Mouse (Mus musculus): ENCODE results near the gene Il27. TPM values are rescaled to one million over a fixed set of nuclear protein-coding genes. Genes with fewer than 3 reads are reported as not detected.
A peak's percentile ranks its signal among the peaks of the same experiment; 100 is the strongest.

Gene Il27
- polyA plus RNA-seq (2012; rRNA removed): 0.13 TPM in 1 of 2 replicates, not detected in the other

DNA sequence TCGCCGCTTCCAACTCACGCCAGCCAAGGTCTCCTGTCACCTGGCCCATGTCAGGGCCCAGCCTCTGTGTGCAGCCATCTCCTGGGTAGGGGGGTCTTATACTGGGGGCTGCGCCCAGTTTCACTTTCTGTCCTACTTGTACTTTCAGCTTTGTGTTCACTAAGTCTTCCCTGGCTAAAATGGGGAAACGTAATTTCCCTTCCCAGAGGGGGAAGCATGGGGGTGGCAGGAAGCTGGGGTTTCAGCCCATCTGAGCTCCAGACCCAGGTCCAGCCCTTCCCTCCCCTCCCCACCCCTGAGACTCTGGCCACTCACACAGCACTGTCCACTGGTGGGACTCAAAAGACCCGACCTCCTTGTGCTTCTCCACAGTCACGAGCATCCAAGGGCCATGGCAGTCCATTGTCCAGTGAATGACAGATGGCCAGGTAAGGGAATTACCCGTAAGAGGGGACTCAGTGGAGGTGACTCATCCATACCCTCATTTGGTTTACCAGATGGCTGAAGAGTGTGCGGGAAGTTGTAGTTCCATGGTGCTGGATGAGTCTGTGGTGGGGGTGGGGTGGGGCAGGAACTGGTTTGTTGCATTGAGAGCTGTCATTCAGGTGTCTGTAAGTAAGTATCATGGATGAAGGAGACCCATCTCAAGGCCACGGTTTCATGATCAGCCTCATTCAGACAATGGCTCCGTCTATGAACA, at the start of gene Il27:
Gene Il27 (minus strand): TSS at position 80 of the 700 bp plus-strand sequence.
- DNase-seq (ENCODE audit: extremely low spot score in 1 of 2, low spot score in 1 of 2): no peak

- DNase-seq (ENCODE audit: extremely low spot score in 1 of 2, low spot score in 1 of 2): no peak
Measured at GRCm38 (mm10) chr7:126644345-126644744, 49.6 kb upstream of the Il27 start.

DNA sequence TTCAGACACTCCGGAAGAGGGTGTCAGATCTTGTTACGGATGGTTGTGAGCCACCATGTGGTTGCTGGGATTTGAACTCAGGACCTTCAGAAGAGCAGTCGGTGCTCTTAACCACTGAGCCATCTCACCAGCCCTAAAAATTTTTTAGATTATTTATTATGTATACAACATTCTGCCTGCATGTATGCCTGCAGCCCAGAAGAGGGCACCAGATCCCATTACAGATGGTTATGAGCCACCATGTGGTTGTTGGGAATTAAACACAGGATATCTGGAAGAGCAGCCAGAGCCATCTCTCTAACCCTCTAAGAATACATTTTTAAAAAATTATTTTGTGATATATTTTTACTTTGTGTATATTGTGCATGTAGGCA, 48.5 kb upstream of the Il27 start:
- DNase-seq (ENCODE audit: extremely low spot score in 1 of 2, low spot score in 1 of 2): peak in 1 of 2 experiments; percentile 56

- no peak for DNase-seq (ENCODE audit: extremely low spot score in 1 of 2, low spot score in 1 of 2)
Measured at GRCm38 (mm10) chr7:126642545-126643243, 48.0 kb upstream of the Il27 start.

DNA sequence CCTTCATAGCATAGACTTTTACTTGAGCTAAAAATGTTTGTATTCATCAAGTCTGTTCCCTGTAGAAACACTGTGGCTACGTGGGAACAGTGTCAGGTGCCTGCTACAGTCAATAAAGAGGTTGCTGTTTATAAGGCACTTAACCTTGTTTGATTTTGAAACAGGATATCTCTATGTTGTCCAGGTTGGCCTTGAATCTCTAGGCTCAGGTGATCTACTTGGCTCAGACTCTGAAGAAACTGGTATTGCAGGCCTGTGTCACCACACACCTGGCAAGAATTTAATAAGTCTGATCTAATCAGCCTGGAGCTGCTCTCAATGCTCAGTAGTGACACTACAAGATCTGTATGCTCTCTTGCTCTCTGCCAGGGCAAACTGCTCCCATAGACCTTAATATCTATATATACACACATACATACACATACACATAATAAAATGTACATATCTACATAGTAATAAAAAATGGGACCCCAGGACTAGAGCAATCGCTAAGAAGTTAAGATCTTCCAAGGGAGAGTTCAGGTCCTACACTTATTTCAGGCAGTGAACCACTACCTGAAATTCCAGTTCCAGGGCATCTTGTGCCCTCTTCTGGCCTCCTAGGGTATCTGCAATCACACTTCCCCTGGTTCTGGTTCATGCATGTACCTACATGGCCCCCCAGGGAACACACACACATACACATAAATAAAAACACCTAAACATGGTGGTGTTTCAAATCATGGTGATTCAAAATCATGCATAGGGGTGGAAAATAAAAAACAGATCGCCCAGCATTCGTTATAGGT, 42.2 kb upstream of the Il27 start:
- DNase-seq (ENCODE audit: extremely low spot score in 1 of 2, low spot score in 1 of 2): peak in 1 of 2 experiments; percentile 66

- no peak for DNase-seq (ENCODE audit: extremely low spot score in 1 of 2, low spot score in 1 of 2)
Measured at GRCm38 (mm10) chr7:126635375-126635774, 40.6 kb upstream of the Il27 start.

DNA sequence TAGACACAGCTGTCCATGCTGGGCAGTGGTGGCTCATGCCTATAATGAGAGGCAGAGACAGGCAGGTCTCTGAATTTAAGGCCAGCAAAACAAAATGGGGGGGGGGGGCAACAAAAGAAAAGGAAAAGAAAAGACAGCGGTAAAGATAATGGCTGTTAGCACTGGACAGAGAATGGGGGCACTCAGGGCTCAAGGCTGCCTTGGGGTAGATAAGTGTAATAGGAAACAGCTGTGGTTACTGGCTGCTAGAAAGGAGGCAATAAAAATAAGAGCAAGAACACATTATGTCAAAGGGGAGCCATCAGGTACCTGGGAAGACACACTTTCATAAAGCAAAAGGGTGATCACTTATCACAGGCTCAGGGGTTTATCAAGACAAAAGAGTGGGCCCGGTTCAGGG, 37.7 kb upstream of the Il27 start:
- no peak for DNase-seq (ENCODE audit: extremely low spot score in 1 of 2, low spot score in 1 of 2)

- no peak for DNase-seq (ENCODE audit: extremely low spot score in 1 of 2, low spot score in 1 of 2)
Measured at GRCm38 (mm10) chr7:126630824-126631518, 36.2 kb upstream of the Il27 start, which contains the start of gene Nupr1. Gene Nupr1, minus strand, starts transcription at chr7:126630861.

- no peak for DNase-seq (ENCODE audit: extremely low spot score in 1 of 2, low spot score in 1 of 2)
Measured at GRCm38 (mm10) chr7:126629915-126630314, 35.2 kb upstream of the Il27 start.

DNA sequence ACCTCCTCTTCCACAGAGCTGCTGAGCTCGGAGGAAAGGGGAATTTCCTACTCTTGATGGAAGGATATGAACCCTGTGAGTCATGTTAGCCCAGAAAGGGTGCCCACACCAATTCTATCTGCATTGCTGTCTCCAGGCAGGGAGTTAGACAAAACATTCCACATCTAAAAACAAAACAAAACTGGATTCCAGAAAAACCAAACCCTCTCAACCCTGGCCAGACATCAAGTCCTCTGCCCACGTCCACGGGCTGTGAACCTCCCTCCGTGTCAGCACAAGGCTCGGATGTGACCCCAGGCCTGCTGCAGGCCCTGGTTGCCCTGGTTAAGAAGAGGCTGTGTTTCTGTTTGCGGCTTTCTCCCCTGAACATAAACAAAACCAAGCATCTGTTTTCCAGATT, 33.4 kb upstream of the Il27 start:
- DNase-seq (ENCODE audit: extremely low spot score in 1 of 2, low spot score in 1 of 2): no peak

DNA sequence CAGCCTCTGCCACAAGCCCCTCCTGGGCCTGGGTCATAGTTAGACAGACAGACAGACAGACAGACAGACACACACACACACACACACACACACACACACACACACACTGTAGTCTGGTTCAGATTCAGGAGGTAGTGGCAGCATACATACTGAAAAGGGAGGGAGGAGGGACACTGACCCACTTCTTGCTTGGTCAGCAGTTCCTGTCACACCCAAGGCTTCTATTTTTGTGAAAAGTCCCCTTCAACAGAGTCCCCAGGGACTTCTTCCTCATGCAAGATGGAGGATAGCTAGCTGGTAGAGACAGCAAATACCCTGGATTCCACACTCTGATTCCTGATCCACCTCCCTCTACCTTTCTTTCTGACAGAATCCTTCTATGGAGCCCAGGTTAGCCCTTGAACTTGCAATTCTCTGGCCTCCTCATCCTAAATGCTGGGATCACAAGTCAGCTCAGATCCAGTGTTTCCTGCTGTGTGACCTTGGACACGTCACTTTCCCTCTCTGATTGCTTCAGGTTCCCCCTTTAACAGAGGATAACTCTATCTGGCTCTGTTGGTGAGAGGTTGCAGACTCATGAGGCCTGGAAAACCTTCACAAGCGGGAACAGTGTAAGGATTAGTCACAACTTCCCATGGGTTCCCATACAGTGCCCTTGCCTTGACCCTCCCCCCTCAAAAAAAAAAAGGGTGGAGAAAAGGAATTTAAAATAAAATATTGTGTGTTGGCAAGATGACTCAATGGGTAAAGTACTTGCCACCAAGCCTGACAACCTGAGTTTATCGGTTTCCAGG, 31.3 kb upstream of the Il27 start:
- no peak for DNase-seq (ENCODE audit: extremely low spot score in 1 of 2, low spot score in 1 of 2)

- DNase-seq (ENCODE audit: extremely low spot score in 1 of 2, low spot score in 1 of 2): peak; percentile 24 to 33
Measured at GRCm38 (mm10) chr7:126625369-126625768, 30.6 kb upstream of the Il27 start.

DNA sequence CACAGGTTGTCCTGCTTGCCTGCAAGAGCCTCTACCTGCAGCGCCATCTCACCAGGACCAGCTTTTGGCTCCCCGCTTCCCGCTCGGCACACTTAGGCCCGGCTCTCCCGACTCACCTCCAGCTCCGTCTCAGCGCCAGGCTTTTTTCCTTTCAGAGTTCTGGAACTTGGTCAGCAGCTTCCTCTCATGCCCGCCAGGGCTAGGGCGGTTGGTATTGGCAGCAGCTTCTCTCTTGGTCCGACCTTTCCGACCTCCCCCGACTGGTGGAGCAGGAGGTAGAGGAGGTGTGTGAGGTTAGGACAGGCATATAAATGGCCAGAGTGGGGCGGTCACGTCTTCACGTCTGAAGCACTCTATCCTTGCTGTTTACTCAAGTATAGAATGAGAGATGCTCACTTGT, 30.0 kb upstream of the Il27 start:
- no peak for DNase-seq (ENCODE audit: extremely low spot score in 1 of 2, low spot score in 1 of 2)

DNA sequence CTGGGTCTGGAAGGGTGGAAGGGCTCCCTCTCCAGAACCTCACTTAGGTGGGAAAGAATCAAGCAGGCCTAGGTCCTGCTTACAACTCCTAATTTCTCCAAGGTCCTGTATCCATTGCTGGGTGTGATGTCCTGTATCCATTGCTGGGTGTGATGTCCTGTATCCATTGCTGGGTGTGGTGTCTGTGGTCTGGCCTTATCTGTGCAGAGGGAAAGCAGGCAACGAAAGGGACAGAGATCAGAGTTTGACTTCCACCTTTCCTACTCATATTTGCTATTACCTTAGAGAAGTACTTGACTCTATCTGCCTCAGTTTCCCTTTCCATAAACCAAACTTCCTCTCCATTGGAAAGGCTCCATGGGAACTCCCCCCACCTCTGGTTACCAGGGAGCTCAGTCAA, 28.6 kb upstream of the Il27 start:
- DNase-seq (ENCODE audit: extremely low spot score in 1 of 2, low spot score in 1 of 2): no peak

DNA sequence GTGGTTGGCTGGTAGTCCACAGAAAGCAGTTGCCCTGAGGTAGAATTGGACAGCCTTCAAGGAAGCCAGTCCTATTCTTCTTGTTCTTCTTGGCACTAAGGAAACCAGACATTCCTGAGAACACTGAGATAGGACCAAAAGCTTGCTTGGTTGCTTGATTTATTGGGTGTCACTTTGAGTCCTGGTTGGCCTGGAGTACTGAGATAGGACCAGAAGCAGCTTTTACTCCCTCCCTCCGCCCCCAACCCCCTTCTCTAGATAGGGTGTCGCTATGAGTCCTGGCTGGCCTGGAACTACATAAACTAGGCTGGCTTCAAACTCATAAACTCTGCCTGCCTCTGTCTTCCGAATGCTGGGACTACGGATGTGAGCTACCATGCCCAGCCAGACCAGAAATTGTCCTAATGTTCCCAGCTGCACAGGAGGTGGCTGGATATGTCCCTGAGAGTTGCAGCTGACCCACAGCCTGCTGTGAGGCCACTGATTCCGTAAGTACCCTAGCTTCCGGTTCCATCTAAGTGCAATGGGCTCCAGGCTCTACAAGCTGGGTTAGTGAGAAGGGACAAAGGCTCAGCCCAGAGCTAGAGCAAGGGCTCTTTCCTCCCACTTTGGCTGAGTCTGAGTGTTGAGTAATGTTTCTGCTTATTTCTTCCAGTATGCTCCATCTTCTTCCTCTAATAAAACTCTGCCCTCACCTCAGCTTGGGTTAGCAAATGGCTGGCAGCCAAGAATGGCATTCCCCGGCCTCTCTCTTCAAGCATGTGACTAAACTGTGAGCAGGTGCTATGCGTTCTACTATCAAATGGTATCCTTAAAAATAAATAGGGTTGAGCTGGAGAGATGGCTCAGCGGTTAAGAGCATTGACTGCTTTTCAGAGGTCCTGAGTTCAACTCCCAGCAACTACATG, 27.0 kb upstream of the Il27 start:
- no peak for DNase-seq (ENCODE audit: extremely low spot score in 1 of 2, low spot score in 1 of 2)

GRCm38 (mm10) chr7:126619559-126620275, 25.0 kb upstream of the Il27 start:
- DNase-seq (ENCODE audit: extremely low spot score in 1 of 2, low spot score in 1 of 2): no peak

DNA sequence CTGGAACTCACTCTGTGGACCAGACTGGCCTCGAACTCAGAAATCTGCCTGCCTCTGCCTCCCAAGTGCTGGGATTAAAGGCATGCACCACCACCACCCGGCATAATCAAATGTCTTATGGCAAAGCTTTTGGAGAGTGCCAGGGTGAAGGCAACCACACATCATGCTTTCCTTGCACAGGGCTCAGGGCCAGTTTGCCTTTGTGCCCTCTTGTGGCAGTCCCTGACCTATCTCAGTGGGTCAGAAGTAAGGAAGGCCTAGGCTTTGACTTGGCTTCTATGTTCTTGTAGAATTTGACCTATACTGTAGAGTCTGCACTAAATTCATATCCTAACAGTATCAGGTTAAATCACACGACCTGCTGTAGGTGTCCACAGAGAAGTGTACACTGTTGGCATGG, 22.0 kb upstream of the Il27 start:
- DNase-seq (ENCODE audit: extremely low spot score in 1 of 2, low spot score in 1 of 2): no peak

DNA sequence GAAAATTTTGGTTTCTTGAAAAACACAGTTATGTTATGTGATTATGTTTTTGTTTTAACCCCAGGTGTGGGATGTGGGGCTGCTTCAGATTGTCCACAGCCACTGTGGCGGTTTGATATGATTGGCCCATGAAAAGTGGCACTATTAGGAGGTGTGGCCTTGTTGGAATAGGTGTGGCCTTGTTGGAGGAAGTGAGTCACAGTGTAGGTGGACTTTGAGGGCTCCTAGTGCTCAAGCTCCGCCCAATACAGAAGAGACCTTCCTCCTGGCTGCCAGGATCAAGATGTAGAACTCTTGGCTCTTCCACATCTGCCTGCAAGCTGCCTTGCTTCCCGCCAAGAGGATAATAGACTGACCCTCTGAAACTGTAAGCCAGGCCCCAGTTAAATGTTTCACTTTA, 18.0 kb upstream of the Il27 start:
- no peak for DNase-seq (ENCODE audit: extremely low spot score in 1 of 2, low spot score in 1 of 2)
